1 mouse cellular context compared by ENCODE assay signal in genomic region chr17:29063988-29064285, GRCm38 (mm10).
TF ChIP-seq lines count a peak whose summit lies in the region.

No protein-coding gene starts in this region.

TF ChIP-seq in myocyte, 11 proteins besides CTCF, POLR2A, EP300 and RAD21 (continued from another document):
- TF ChIP-seq CEBPB (IDR thresholded peaks at IDR 0.05; ENCODE audit: insufficient read depth, poor library complexity, severe bottlenecking) (no peak), USF1 (IDR thresholded peaks at IDR 0.05; ENCODE audit: low read depth) (no peak), E2F4 (IDR thresholded peaks at IDR 0.05; ENCODE audit: insufficient read depth) (no peak), MYOD1 (IDR thresholded peaks at IDR 0.05; ENCODE audit: control insufficient read depth in 1 of 3, insufficient read length in 2 of 3, low read depth in 2 of 3) (no peak)
TF ChIP-seq in myocyte: peak in this region for 0.
